Comparison of ENCODE assay signal across 10 mouse cellular contexts in genomic region chr4:63668255-63668654, GRCm38 (mm10). TPM values are rescaled to one million over a fixed set of nuclear protein-coding genes. Genes with fewer than 3 reads are reported as not detected.
A peak's percentile ranks its signal among the peaks of the same experiment; 100 is the strongest.
DNase-seq lines count a peak whose midpoint lies in the region; ATAC-seq lines count a peak whose summit lies in the region.
"Had no signal": no experiment of that assay in that cellular context is flagged by ENCODE, and none has a peak within 500 bp of the region (broad histone marks: within the 10 kb centered on the region; RNA-seq: fewer than 3 reads in every experiment).

No protein-coding gene starts in this region.

- H3K36me3 ChIP-seq in liver, embryonic 12.5 days, result no peaks in the 10 kb centered on the region

- no peaks in the 10 kb centered on the region for H3K27me3 ChIP-seq in liver, embryonic 12.5 days (replicated peaks)

- H3K27ac ChIP-seq in liver, embryonic 12.5 days, result no peak overlapping the region

- H3K9me3 ChIP-seq in liver, embryonic 12.5 days (replicated peaks), result no peaks in the 10 kb centered on the region

- no peak for ATAC-seq in liver, embryonic 12.5 days

- H3K9ac ChIP-seq in liver, embryonic 12.5 days, result no peak overlapping the region

- DNase-seq in thymus, postnatal 0 days (ENCODE audit: low spot score), result peak; percentile 4
- no peak for DNase-seq in thymus, postnatal 36 days
- peak; percentile 57 to 62 for DNase-seq in adrenal gland, postnatal 36 days
- DNase-seq in left cerebral cortex, adult 8-10 months (ENCODE audit: low spot score in 2 of 2), result peak; percentile 11 to 73
- peak; percentile 35 to 81 for DNase-seq in right cerebral cortex, postnatal 36 days (ENCODE audit: low spot score in 2 of 2)
- no peak for DNase-seq in thymus, postnatal 14 days
- DNase-seq in cerebellum, postnatal 36 days, result no peak

- H3K4me2 ChIP-seq in liver, embryonic 12.5 days, result no peak overlapping the region

- H3K4me1 ChIP-seq in liver, embryonic 12.5 days, result no peaks in the 10 kb centered on the region

- 29% methylated on average over 4 of the region's 4 CpGs for WGBS in liver, embryonic 12.5 days (ENCODE audit: insufficient replicate concordance)

- no peak overlapping the region for H3K4me3 ChIP-seq in liver, embryonic 12.5 days

RNA-seq across cellular contexts. Expression of gene Gm11214, which starts 5.1 kb away (rescaled TPM):
- not detected in 2 replicates for polyA plus RNA-seq in thymus, postnatal 0 days (2015; fragmentation: Nextera tagmentation; extraction: Ambion mirVana)
- not detected for total RNA-seq in adrenal gland, postnatal 36 days (2021)
- not detected for total RNA-seq in left cerebral cortex, adult 8-10 months (2022)
- not detected in 2 replicates for polyA plus RNA-seq in liver, embryonic 12.5 days (2016; fragmentation: Nextera tagmentation; extraction: Ambion mirVana)
- total RNA-seq: layer of hippocampus, postnatal 14 days had no signal
- polyA plus RNA-seq: cortical plate, adult 2 months had no signal

RNA-seq across cellular contexts. Expression of gene Tex48, which starts 46.0 kb away (rescaled TPM):
- not detected in 2 replicates for polyA plus RNA-seq in thymus, postnatal 0 days (2015; fragmentation: Nextera tagmentation; extraction: Ambion mirVana)
- total RNA-seq in adrenal gland, postnatal 36 days (2021), result not detected
- not detected for total RNA-seq in left cerebral cortex, adult 8-10 months (2022)
- not detected in 2 replicates for polyA plus RNA-seq in liver, embryonic 12.5 days (2016; fragmentation: Nextera tagmentation; extraction: Ambion mirVana)
- total RNA-seq: layer of hippocampus, postnatal 14 days had no signal
- polyA plus RNA-seq: cortical plate, adult 2 months had no signal

Comparison
In these comparisons a context has a peak if more than half of its experiments do, and no peak if none do; other contexts are left out.
1. DNase-seq: peak in thymus, postnatal 0 days (single experiment), adrenal gland, postnatal 36 days (2 of 2), left cerebral cortex, adult 8-10 months (2 of 2) and right cerebral cortex, postnatal 36 days (2 of 2); none in thymus, postnatal 36 days (0 of 2), thymus, postnatal 14 days (single experiment) and cerebellum, postnatal 36 days (0 of 2).